Mouse (Mus musculus) heart, embryonic 10.5 days (tissue): ENCODE measurements around the gene Zfp61. TPM values are rescaled to one million over a fixed set of nuclear protein-coding genes. Genes with fewer than 3 reads are reported as not detected.

Experiments
- DNase-seq: peaks from one replicate; pipeline ENCODE4 v3.0.0-alpha.2; 2017; ENCODE audit warnings: low spot score
- H3K27ac ChIP-seq: fragments of 300-500 bp; sonication (generic); 2 replicates; pipeline ENCODE4 v1.5.1; 2016; ENCODE audit warnings: mild to moderate bottlenecking
- H3K27me3 ChIP-seq: fragments of 300-500 bp; sonication (generic); 2 replicates; pipeline ENCODE4 v1.6.1; 2016; ENCODE audit warnings: mild to moderate bottlenecking; ENCODE audit not compliant: poor library complexity, insufficient read depth, severe bottlenecking
- H3K36me3 ChIP-seq: fragments of 300-500 bp; sonication (generic); 2 replicates; pipeline ENCODE4 v1.6.1; 2016; ENCODE audit warnings: mild to moderate bottlenecking, moderate library complexity
- H3K4me1 ChIP-seq: fragments of 300-500 bp; sonication (generic); 2 replicates; pipeline ENCODE4 v1.6.1; 2016; ENCODE audit warnings: mild to moderate bottlenecking
- H3K4me3 ChIP-seq: fragments of 300-500 bp; sonication (generic); 2 replicates; pipeline ENCODE4 v1.5.1; 2016; ENCODE audit warnings: mild to moderate bottlenecking, moderate library complexity
- H3K9me3 ChIP-seq: fragments of 300-500 bp; sonication (generic); 2 replicates; pipeline ENCODE4 v1.6.1; 2016; ENCODE audit warnings: mild to moderate bottlenecking, moderate library complexity
- WGBS: fragments of 180-500 bp; shearing (Covaris S2); methylation state at CpG from one replicate; pipeline ENCODE4 v1.1.7; 2016; 5-methylcytosine and 5-hydroxymethylcytosine counted together
- polyA plus RNA-seq: library from polyadenylated mRNA; unstranded; fragments of >200 nt; fragmentation: Nextera tagmentation; extraction: Ambion mirVana; gene quantifications from 2 replicates; pipeline ENCODE4 v1.2.1, GENCODE M21; 2016

Gene Zfp61
- polyA plus RNA-seq, 1 experiment from 2014 or later: 27.2 TPM

DNA sequence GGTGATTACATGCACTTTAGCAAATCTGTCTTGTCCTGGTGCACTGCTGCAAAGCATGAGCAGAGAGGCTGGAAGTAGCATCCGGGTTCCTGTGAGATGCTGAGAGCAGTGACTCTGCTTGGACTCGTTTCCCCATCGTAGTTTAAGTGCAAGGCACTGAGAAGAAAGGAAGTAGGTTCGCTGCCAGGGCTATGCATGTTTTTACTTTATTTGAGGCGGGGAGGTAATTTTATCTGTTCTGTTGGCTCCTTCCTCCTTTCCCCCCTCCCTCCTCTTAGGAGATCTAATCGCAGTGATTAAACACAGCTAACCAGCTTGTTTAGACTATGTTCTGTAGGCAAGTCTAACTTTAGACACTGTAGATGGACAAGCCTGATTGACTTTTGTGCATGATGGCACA, 17.9 kb upstream of the Zfp61 start:
- 56% methylated on average over 6 of the region's 6 CpGs for WGBS
- Histone ChIP-seq H3K4me3 (no peak overlapping the region), H3K27me3 (0 out of 2 replicates have a peak, but pooled peaks cover 3% of the 10 kb centered on the region), H3K4me1 (peaks cover 7% of the 10 kb centered on the region), H3K9me3 (no peaks in the 10 kb centered on the region), H3K36me3 (no peaks in the 10 kb centered on the region), H3K27ac (no peak overlapping the region)
- DNase-seq: no peak

DNA sequence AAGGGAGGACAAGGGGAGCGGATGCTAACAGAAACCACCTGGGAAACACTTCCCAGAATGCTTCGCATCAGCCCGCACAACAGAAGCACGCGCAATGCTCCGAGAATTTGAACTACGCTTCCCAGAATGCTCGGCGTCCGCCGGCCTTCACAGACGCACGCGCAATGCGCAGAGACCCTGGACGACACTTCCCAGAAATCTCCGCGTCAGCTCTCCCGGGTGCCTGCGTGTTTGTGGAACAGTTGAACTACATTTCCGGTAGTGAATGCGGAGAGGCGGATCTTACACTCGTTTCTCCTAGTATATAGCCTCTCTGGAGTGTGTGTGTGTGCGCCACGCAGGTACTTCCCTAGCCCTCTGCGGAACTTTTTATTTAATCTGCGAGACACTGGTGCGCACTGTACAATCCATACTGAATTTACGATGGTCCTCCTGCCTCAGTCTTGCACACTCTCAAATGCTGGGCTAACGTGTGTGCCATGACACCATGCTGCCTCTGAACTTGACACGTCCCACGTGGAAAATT, 15.6 kb upstream of the Zfp61 start, which contains the start of gene Zfp94:
Zfp94 (minus strand) TSS at position 100 of the 526 bp plus-strand sequence.
- WGBS: 1% methylated on average over 33 of the region's 33 CpGs
- H3K9me3 ChIP-seq: no peaks in the 10 kb centered on the region
- DNase-seq: peak; percentile 98
- peak within 1 kb of the TSS; percentile 63 for H3K4me3 ChIP-seq
- peaks cover 7% of the 10 kb centered on the region for H3K4me1 ChIP-seq
- H3K27me3 ChIP-seq: 0 out of 2 replicates have a peak, but pooled peaks cover 3% of the 10 kb centered on the region
- peaks cover 16% of the 10 kb centered on the region for H3K36me3 ChIP-seq
- peak within 1 kb of the TSS; percentile 84 for H3K27ac ChIP-seq

DNA sequence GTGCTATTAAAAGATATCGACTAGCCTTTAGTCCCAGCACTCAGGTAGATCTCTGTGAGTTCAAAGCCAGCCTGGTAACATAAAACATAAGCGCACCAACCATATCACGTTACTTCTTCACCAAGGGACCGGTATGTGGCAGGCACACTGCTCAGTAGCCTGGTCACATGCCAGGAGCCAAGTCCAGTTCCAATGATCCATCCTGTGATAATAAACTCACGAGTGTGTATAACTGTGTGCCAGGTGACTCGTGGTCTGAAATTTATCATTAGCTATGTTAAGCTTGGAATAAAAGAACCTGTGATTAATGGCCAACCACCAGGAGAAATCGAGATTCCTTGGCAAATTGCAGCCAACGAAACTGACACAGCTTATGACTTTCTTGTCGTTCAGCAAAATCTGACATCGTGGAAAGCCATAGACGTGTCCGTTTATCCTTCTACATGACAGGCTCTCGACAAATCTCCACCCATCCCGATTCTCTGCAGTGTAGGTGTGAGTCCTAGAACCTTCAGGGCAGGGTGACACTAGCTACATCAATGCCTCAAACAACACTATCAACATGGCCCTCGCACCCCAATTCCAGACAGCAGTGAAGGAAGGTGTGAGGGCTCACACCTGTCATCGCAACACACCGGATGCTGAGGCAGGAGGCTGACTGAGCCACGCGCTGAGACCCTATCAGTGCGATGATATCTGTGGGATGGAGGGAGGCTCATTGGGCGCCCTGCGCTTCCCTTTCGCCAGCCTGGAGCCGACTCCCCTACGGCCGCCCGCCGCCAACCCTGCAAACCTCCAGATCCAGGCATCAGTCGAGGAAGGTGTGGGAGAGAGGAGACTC, 14.9 kb upstream of the Zfp61 start:
- H3K36me3 ChIP-seq: peaks cover 22% of the 10 kb centered on the region
- peak overlapping the region; percentile 84 for H3K27ac ChIP-seq
- peaks cover 7% of the 10 kb centered on the region for H3K4me1 ChIP-seq
- H3K4me3 ChIP-seq: peak overlapping the region; percentile 63
- WGBS: 30% methylated on average over 29 of the region's 29 CpGs
- no peaks in the 10 kb centered on the region for H3K9me3 ChIP-seq
- H3K27me3 ChIP-seq: 0 out of 2 replicates have a peak, but pooled peaks cover 3% of the 10 kb centered on the region
- DNase-seq: no peak

DNA sequence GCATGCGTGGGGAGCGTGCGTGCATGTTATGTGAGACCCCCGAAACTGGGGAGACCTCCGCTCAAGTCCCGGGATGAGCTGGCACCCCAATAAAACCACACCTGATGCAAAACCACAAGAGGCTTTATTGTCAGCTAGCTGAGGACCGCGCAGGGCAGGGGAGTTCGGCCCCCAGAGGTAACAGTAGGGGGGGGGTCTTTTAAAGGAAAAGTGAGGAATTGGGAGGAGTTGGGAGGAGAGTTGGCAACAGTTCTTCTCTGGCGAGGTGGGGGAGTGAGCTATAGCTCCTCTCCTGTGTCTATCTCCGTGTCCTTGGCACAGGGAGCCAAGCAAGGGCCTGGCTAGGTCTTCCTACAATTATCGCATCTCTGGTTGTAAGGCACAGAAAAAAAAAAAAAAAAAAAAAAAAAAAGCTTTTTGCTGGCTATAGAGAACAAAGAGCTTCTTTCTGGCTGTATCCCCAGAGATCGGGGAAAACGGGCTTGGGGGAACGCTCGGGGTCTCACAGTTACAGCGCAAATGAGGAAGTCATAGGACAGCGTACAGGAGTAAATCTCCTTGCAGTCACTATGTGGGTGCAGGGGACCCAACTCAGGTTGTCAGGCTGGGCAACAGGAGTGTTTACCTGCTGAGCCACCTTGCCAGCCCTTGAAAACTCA, 1.1 kb downstream of the Zfp61 start:
- Histone ChIP-seq H3K27ac (peak overlapping the region; percentile 83), H3K27me3 (no peaks in the 10 kb centered on the region), H3K4me3 (peak overlapping the region; percentile 83), H3K9me3 (no peaks in the 10 kb centered on the region), H3K36me3 (peaks cover 42% of the 10 kb centered on the region), H3K4me1 (peaks cover 10% of the 10 kb centered on the region; the same call in 1 of the 2 replicates)
- peak; percentile 63 for DNase-seq
- WGBS: 2% methylated on average over 18 of the region's 18 CpGs

DNA sequence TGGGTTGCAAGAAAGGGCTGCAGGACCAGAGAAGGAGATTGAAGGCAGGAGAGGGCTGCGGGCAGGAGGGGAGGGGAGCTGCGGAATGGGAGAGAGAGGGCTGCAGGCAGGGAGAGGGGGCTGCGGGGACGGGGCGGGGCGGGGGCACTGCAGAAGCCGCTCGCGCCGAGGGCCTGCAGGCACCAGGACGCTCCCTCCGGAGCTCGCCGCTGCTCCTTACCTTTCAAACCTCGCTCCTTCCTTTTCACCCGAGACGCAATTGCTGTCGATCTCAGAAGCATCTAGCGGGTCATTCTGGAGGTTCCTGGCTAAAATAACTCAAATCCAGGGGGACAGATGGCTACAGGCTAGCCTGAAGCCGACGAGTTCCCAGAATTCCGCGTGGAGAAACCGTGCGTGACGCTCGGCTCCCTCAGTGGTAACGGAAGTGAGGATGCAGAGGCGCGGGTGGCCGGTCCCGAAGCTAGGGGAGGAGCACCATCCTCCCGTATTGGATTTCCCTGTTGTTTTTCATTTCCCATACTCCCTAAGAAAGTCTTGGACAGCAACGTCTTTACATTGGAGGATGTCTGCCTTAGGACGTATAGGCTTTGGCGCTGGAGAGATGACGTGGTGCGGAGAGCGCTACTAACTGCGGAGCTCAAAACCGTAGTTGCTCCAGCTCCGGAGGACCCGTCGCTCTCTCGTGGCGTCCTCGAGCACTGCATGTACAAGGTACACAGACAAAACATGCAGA, 1.9 kb downstream of the Zfp61 start:
- no peaks in the 10 kb centered on the region for H3K9me3 ChIP-seq
- H3K36me3 ChIP-seq: peaks cover 50% of the 10 kb centered on the region
- H3K27ac ChIP-seq: peak overlapping the region; percentile 91
- peak; percentile 90 for DNase-seq
- no peaks in the 10 kb centered on the region for H3K27me3 ChIP-seq
- H3K4me1 ChIP-seq: peaks cover 10% of the 10 kb centered on the region; the same call in 1 of the 2 replicates
- H3K4me3 ChIP-seq: peak overlapping the region; percentile 83
- under 1% methylated on average over 47 of the region's 47 CpGs for WGBS

DNA sequence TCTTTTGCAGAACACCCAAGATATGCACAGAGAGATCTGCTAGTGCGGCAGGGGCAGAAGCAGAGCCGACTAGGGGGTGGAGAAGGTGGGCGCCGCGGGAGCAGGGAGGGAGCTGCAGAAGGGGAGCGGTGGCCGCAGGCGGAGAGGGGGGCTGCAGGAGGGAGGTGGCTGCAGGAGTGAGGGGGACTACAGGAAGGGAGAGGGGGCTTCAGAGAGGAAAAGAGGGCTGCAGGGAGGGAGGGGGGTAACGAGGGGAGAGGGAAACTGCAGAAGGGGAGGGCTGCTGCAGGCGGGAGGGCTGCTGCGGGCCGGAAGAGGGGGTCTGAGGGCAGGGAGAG, 2.4 kb downstream of the Zfp61 start:
- 2% methylated on average over 12 of the region's 12 CpGs for WGBS
- Histone ChIP-seq H3K27me3 (no peaks in the 10 kb centered on the region), H3K4me3 (peak overlapping the region; percentile 83), H3K36me3 (peaks cover 56% of the 10 kb centered on the region), H3K4me1 (peaks cover 10% of the 10 kb centered on the region; the same call in 1 of the 2 replicates), H3K27ac (peak overlapping the region; percentile 91), H3K9me3 (no peaks in the 10 kb centered on the region)
- peak; percentile 74 for DNase-seq

DNA sequence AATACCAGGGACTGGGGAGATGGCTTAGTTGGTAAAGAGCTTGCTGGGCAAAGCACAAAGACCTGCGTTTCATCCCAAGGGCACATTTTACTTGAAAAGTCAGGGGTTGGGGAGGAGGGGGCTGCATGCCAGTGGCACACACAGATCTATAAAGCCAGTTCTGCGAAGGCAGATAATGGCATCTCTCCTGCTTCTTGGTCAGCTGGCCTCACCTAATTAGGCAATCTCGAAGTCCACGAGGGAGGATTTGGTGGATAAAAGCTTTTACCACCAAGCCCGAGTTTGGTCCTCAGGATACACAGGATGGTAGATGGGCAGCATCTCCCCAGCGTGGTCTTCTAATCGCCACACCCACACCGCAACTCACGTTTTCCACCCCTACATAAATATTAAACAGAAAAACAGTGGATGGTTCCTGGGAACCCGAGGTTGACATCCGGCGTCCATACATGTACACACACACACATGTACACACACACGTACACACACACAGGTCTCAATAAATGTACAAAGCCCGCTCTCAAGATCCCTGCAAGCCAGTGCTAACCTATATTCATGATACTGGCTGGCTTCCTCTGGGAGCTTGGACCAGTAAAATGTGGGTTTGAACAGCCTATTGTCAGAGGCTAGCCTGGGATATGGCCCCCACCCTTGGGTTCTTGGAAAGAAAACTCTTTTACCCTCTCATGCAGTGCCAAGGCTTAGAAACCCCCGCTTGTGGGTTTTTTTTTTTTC, 3.5 kb downstream of the Zfp61 start:
- no peaks in the 10 kb centered on the region for H3K9me3 ChIP-seq
- H3K27ac ChIP-seq: no peak overlapping the region
- peak overlapping the region; percentile 83; the same call in 1 of the 2 replicates for H3K4me3 ChIP-seq
- DNase-seq: peak; percentile 66
- 90% methylated on average over 15 of the region's 15 CpGs for WGBS
- no peaks in the 10 kb centered on the region for H3K27me3 ChIP-seq
- H3K36me3 ChIP-seq: peaks cover 55% of the 10 kb centered on the region
- peaks cover 10% of the 10 kb centered on the region; the same call in 1 of the 2 replicates for H3K4me1 ChIP-seq

DNA sequence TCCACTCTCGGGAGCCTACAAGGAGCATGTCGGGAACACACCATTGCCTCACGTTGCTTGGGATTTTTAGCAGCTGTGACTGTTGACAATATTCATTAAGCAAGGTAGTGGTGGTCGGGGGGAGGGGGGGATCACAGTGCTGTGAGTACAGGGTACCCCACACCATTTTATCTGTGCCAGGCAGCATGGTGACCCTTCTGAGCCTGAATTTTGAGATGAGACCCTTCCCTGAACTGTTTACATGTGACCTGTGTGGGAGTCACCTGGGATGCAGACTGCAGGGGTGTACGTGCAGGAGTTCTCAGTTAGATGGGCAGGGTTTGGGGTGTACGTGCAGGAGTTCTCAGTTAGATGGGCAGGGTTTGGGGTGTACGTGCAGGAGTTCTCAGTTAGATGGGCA, 4.6 kb downstream of the Zfp61 start:
- 90% methylated on average over 7 of the region's 7 CpGs for WGBS
- H3K9me3 ChIP-seq: no peaks in the 10 kb centered on the region

DNA sequence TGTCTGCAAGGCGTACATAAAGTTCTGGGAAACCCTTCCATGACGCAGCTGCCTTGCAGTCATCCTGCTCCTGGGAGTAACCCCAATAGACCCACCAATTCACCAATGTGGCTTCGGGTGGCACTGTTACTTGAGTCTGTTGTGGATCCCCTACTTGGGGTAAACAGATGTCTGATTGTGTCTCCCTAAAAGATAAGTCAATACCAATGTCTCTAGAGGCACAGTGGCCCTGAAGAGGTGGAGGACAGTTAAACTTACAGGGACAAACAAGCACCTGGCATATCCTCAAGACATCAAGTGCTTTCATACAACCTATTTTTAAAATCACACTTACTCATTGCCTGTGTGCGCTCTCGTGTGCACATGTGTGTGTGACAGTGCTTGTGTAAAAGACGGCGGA, 5.7 kb downstream of the Zfp61 start:
- peaks cover 9% of the 10 kb centered on the region; the same call in 1 of the 2 replicates for H3K4me1 ChIP-seq
- no peaks in the 10 kb centered on the region for H3K9me3 ChIP-seq
- peak; percentile 66 for DNase-seq
- H3K36me3 ChIP-seq: peaks cover 68% of the 10 kb centered on the region
- no peak overlapping the region for H3K4me3 ChIP-seq
- H3K27ac ChIP-seq: no peak overlapping the region
- no peaks in the 10 kb centered on the region for H3K27me3 ChIP-seq
- 93% methylated on average over 7 of the region's 7 CpGs for WGBS

More for the DNA sequence above, 4.6 kb downstream of the Zfp61 start:
- Histone ChIP-seq H3K4me3 (no peak overlapping the region), H3K36me3 (peaks cover 58% of the 10 kb centered on the region), H3K27ac (no peak overlapping the region), H3K4me1 (peaks cover 10% of the 10 kb centered on the region; the same call in 1 of the 2 replicates), H3K27me3 (no peaks in the 10 kb centered on the region)
- peak; percentile 52 for DNase-seq

DNA sequence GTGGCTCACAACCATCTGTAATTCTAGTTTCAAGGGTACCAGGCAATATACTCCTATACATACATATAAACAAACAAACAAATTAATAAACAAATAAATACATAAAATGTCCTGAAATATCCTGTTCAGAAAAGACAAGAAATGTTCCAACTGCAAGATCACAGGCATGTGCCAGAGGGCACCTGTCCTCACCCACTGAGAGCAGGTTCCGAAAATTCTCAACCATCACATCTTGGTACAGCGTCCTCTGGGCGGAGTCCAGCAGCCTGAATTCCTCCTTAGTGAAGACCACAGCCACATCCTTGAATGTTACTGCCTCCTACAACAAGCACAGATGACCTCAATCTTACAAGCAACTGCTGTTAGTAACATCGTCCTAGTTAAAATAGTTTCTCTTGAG, 6.3 kb downstream of the Zfp61 start:
- H3K4me1 ChIP-seq: peaks cover 6% of the 10 kb centered on the region; the same call in 1 of the 2 replicates
- H3K4me3 ChIP-seq: no peak overlapping the region
- no peaks in the 10 kb centered on the region for H3K27me3 ChIP-seq
- DNase-seq: no peak
- 94% methylated on average over 4 of the region's 4 CpGs for WGBS
- H3K27ac ChIP-seq: no peak overlapping the region
- no peaks in the 10 kb centered on the region for H3K9me3 ChIP-seq
- peaks cover 74% of the 10 kb centered on the region for H3K36me3 ChIP-seq

DNA sequence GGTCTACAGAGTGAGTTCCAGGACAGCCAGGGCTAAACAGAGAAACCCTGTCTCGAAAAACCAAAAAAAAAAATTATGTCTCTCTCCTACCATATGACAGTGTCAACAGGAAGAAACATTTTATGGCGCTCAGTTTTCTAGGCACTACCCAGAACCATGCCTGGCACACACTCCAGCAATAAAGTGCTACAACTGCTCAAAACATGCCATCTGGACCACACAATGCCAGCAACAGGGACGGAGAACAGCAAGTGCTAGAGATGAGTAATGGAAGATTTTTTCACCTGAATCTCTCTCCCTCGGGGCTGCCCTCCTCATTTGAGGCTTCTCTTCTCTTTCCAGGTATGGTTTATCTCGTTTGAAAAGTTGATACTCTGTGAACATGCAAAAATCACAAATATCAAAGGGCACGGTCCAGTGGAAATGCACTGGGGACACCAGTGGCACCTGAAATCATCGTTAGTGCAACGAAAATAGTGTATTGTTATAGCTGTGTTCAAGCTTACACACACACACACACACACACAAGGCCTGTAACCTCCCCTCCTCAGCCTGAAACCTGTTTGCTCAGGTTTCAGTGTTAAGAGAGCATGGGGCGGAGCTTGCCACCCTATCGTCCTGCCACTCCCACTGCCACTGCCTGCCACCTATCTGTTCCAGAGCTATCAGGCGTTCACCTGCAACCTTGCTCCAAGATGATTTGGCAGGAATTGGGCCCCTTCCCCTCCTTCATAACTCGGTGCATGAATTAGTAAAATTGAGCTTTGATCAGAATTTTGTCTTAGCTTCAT, 7.8 kb downstream of the Zfp61 start:
- DNase-seq: peak; percentile 36
- no peak overlapping the region for H3K4me3 ChIP-seq
- peaks cover 85% of the 10 kb centered on the region for H3K36me3 ChIP-seq
- H3K9me3 ChIP-seq: no peaks in the 10 kb centered on the region
- 79% methylated on average over 12 of the region's 12 CpGs for WGBS
- peaks cover 2% of the 10 kb centered on the region; the same call in 1 of the 2 replicates for H3K4me1 ChIP-seq
- no peak overlapping the region for H3K27ac ChIP-seq
- no peaks in the 10 kb centered on the region for H3K27me3 ChIP-seq
